Mouse (Mus musculus) B cell, adult (primary cell): ENCODE measurements around the gene Dtnbp1. TPM values are rescaled to one million over a fixed set of nuclear protein-coding genes. Genes with fewer than 3 reads are reported as not detected.

Source experiments
- total RNA-seq: library from RNA; stranded (reverse); gene quantifications from 4 replicates; pipeline ENCODE4 v1.2.4, GENCODE M21; 2023; ENCODE audit not compliant: inconsistent age

Dtnbp1 gene
- total RNA-seq: 35.7 to 42.6 TPM (median 36.6 TPM) in 4 replicates

GRCm38 (mm10) chr13:45001911-45002615 lies at the start of gene Dtnbp1:
Dtnbp1 (minus strand) TSS chr13:45002147.

Other genes with a start within 250 kb of the Dtnbp1 start
- 0.21 to 0.35 TPM in 2 of 4 replicates, not detected in the others for gene Gm9817, start 76.5 kb upstream of the Dtnbp1 start, total RNA-seq